Mouse (Mus musculus): ENCODE measurements at regions not wholly inside any gene's neighbourhood (a gene's known extent, or its start where the extent isn't known, plus 50 kb on each side); places are given as distances from the start of the nearest gene placed in this dataset.

- Histone ChIP-seq H3K4me1 (ENCODE audit: control insufficient read depth, insufficient read depth, low read length) (peaks cover 27% of the 10 kb centered on the region), H3K4me2 (replicated peaks; ENCODE audit: low read depth, low read length, severe bottlenecking) (peak overlapping the region; percentile 28), H3K36me3 (ENCODE audit: control insufficient read depth, insufficient read depth, low read length) (no peaks in the 10 kb centered on the region), H3K9ac (ENCODE audit: low read depth, low read length, severe bottlenecking) (no peak overlapping the region), H3K4me3 (replicated peaks; ENCODE audit: low read length) (0 out of 2 replicates have a peak overlapping the region, but pooled peaks have one; percentile 6), H3K9me3 (ENCODE audit: control insufficient read depth, low read length) (no peaks in the 10 kb centered on the region), H3K27ac (replicated peaks; ENCODE audit: low read depth, low read length) (0 out of 2 replicates have a peak overlapping the region, but pooled peaks have one; percentile 22), H3K27me3 (ENCODE audit: control insufficient read depth, insufficient read depth, low read length) (no peaks in the 10 kb centered on the region)
- 17% methylated on average over 15 of the region's 15 CpGs for WGBS
- DNase-seq (ENCODE audit: low spot score) (peak; percentile 83), ATAC-seq (ENCODE audit: low FRiP score, low read depth) (peak; percentile 82)
- TF ChIP-seq POLR2A (IDR thresholded peaks at IDR 0.05; ENCODE audit: borderline replicate concordance, extremely low read depth, insufficient read depth, insufficient read length): no peak
Observed at GRCm38 (mm10) chr6:117653886-117654425, 187.0 kb upstream of the Zfp637 start.

GRCm38 (mm10) chr6:117655986-117656385 is 185.0 kb upstream of the Zfp637 start:
- no peak overlapping the region for H3K9ac ChIP-seq (ENCODE audit: low read depth, low read length, severe bottlenecking)
- 90% methylated on average over 4 of the region's 4 CpGs for WGBS

GRCm38 (mm10) chr6:117660576-117660975 is 180.4 kb upstream of the Zfp637 start:
- WGBS: 6% methylated on average over 1 of the region's 1 CpGs
- Histone ChIP-seq H3K9me3 (ENCODE audit: control insufficient read depth, low read length) (no peaks in the 10 kb centered on the region), H3K36me3 (ENCODE audit: control insufficient read depth, insufficient read depth, low read length) (no peaks in the 10 kb centered on the region), H3K4me2 (replicated peaks; ENCODE audit: low read depth, low read length, severe bottlenecking) (no peak overlapping the region), H3K27me3 (ENCODE audit: control insufficient read depth, insufficient read depth, low read length) (no peaks in the 10 kb centered on the region), H3K27ac (replicated peaks; ENCODE audit: low read depth, low read length) (no peak overlapping the region), H3K4me1 (ENCODE audit: control insufficient read depth, insufficient read depth, low read length) (peaks cover 4% of the 10 kb centered on the region; the same call in 1 of the 2 replicates), H3K9ac (ENCODE audit: low read depth, low read length, severe bottlenecking) (no peak overlapping the region), H3K4me3 (replicated peaks; ENCODE audit: low read length) (no peak overlapping the region)
- ATAC-seq (ENCODE audit: low FRiP score, low read depth) (no peak), DNase-seq (ENCODE audit: low spot score) (no peak)
- no peak for TF ChIP-seq POLR2A (IDR thresholded peaks at IDR 0.05; ENCODE audit: borderline replicate concordance, extremely low read depth, insufficient read depth, insufficient read length)

More at GRCm38 (mm10) chr6:117655986-117656385, 185.0 kb upstream of the Zfp637 start:
- H3K27me3 ChIP-seq (ENCODE audit: control insufficient read depth, insufficient read depth, low read length): no peaks in the 10 kb centered on the region
- DNase-seq (ENCODE audit: low spot score) (no peak), ATAC-seq (ENCODE audit: low FRiP score, low read depth) (no peak)
- no peak overlapping the region for H3K27ac ChIP-seq (replicated peaks; ENCODE audit: low read depth, low read length)
- H3K4me2 ChIP-seq (replicated peaks; ENCODE audit: low read depth, low read length, severe bottlenecking): no peak overlapping the region
- peaks cover 27% of the 10 kb centered on the region for H3K4me1 ChIP-seq (ENCODE audit: control insufficient read depth, insufficient read depth, low read length)
- H3K9me3 ChIP-seq (ENCODE audit: control insufficient read depth, low read length): no peaks in the 10 kb centered on the region
- no peaks in the 10 kb centered on the region for H3K36me3 ChIP-seq (ENCODE audit: control insufficient read depth, insufficient read depth, low read length)
- H3K4me3 ChIP-seq (replicated peaks; ENCODE audit: low read length): no peak overlapping the region
- no peak for TF ChIP-seq POLR2A (IDR thresholded peaks at IDR 0.05; ENCODE audit: borderline replicate concordance, extremely low read depth, insufficient read depth, insufficient read length)

GRCm38 (mm10) chr6:117662635-117663034 is 178.3 kb upstream of the Zfp637 start:
- ATAC-seq (ENCODE audit: low FRiP score, low read depth) (no peak), DNase-seq (ENCODE audit: low spot score) (no peak)
- 84% methylated on average over 1 of the region's 1 CpGs for WGBS
- Histone ChIP-seq H3K9me3 (ENCODE audit: control insufficient read depth, low read length) (no peaks in the 10 kb centered on the region), H3K36me3 (ENCODE audit: control insufficient read depth, insufficient read depth, low read length) (no peaks in the 10 kb centered on the region), H3K4me2 (replicated peaks; ENCODE audit: low read depth, low read length, severe bottlenecking) (no peak overlapping the region), H3K27ac (replicated peaks; ENCODE audit: low read depth, low read length) (no peak overlapping the region), H3K27me3 (ENCODE audit: control insufficient read depth, insufficient read depth, low read length) (no peaks in the 10 kb centered on the region), H3K4me3 (replicated peaks; ENCODE audit: low read length) (no peak overlapping the region), H3K4me1 (ENCODE audit: control insufficient read depth, insufficient read depth, low read length) (peaks cover 4% of the 10 kb centered on the region; the same call in 1 of the 2 replicates), H3K9ac (ENCODE audit: low read depth, low read length, severe bottlenecking) (no peak overlapping the region)
- TF ChIP-seq POLR2A (IDR thresholded peaks at IDR 0.05; ENCODE audit: borderline replicate concordance, extremely low read depth, insufficient read depth, insufficient read length): no peak

- H3K4me2 ChIP-seq (replicated peaks; ENCODE audit: low read depth, low read length, severe bottlenecking): no peak overlapping the region
- ATAC-seq (ENCODE audit: low FRiP score, low read depth): no peak
- peaks cover 22% of the 10 kb centered on the region for H3K4me1 ChIP-seq (ENCODE audit: control insufficient read depth, insufficient read depth, low read length)
- 83% methylated on average over 3 of the region's 3 CpGs for WGBS
- no peak for DNase-seq (ENCODE audit: low spot score)
- H3K27me3 ChIP-seq (ENCODE audit: control insufficient read depth, insufficient read depth, low read length): no peaks in the 10 kb centered on the region
- no peaks in the 10 kb centered on the region for H3K36me3 ChIP-seq (ENCODE audit: control insufficient read depth, insufficient read depth, low read length)
- no peak overlapping the region for H3K4me3 ChIP-seq (replicated peaks; ENCODE audit: low read length)
- no peak overlapping the region for H3K27ac ChIP-seq (replicated peaks; ENCODE audit: low read depth, low read length)
- no peak overlapping the region for H3K9ac ChIP-seq (ENCODE audit: low read depth, low read length, severe bottlenecking)
- TF ChIP-seq POLR2A (IDR thresholded peaks at IDR 0.05; ENCODE audit: borderline replicate concordance, extremely low read depth, insufficient read depth, insufficient read length): no peak
- no peaks in the 10 kb centered on the region for H3K9me3 ChIP-seq (ENCODE audit: control insufficient read depth, low read length)
Observed at GRCm38 (mm10) chr6:117670337-117670736, 170.6 kb upstream of the Zfp637 start.

All from limb, embryonic 14.5 days (tissue).